Mouse (Mus musculus): ENCODE data around the gene Abhd17a.

- no peak for TF ChIP-seq ZNF384 (IDR thresholded peaks at IDR 0.05; ENCODE audit: low read depth, low read length)
- TF ChIP-seq HCFC1 (IDR thresholded peaks at IDR 0.05; ENCODE audit: borderline replicate concordance, insufficient read depth, low read length): no peak
- no peak for TF ChIP-seq MAFK (IDR thresholded peaks at IDR 0.05; ENCODE audit: insufficient read depth, low read depth, low read length)
- no peak for TF ChIP-seq ZC3H11A (IDR thresholded peaks at IDR 0.05; ENCODE audit: borderline replicate concordance, low read depth, low read length)
- TF ChIP-seq CHD2 (IDR thresholded peaks at IDR 0.05; ENCODE audit: low read depth, low read length): no peak
Measured at GRCm38 (mm10) chr10:80545590-80545989, 44.6 kb downstream of the Abhd17a start.

Data from ES-E14 (cell line).